Mouse (Mus musculus) heart, postnatal 0 days (tissue): ENCODE measurements around the gene Lpp. TPM values are rescaled to one million over a fixed set of nuclear protein-coding genes. Genes with fewer than 3 reads are reported as not detected.

Source experiments
- ATAC-seq: fragments of 200-750 bp; cut with Nextera tagmentation; 2 replicates; pipeline ENCODE4 v1.8.0; 2017; ENCODE audit warnings: low read depth, moderate number of reproducible peaks, moderate library complexity; ENCODE audit not compliant: insufficient read depth
- DNase-seq: peaks from one replicate; pipeline ENCODE4 v3.0.0-alpha.2; 2016; ENCODE audit warnings: low spot score
- H3K27ac ChIP-seq: fragments of 300-500 bp; sonication (generic); 2 replicates; pipeline ENCODE4 v1.5.1; 2014; ENCODE audit warnings: low read depth, mild to moderate bottlenecking
- H3K27me3 ChIP-seq: fragments of 300-500 bp; sonication (generic); 2 replicates; pipeline ENCODE4 v1.6.1; 2014; ENCODE audit warnings: low read length, mixed read lengths; ENCODE audit not compliant: control insufficient read depth, insufficient read depth
- H3K36me3 ChIP-seq: fragments of 300-500 bp; sonication (generic); replicated peaks from 2 replicates; pipeline ENCODE4 v1.6.1; 2014; ENCODE audit warnings: low read length, mixed read lengths; ENCODE audit not compliant: control insufficient read depth, insufficient read depth
- H3K4me1 ChIP-seq: fragments of 300-500 bp; sonication (generic); 2 replicates; pipeline ENCODE4 v1.6.1; 2014; ENCODE audit warnings: antibody characterized with exemption; ENCODE audit not compliant: control insufficient read depth, insufficient read depth
- H3K4me2 ChIP-seq: fragments of 300-500 bp; sonication (generic); 2 replicates; pipeline ENCODE4 v1.6.1; 2014; ENCODE audit warnings: low read depth, mild to moderate bottlenecking, low read length, moderate library complexity
- H3K4me3 ChIP-seq: fragments of 300-500 bp; sonication (generic); 2 replicates; pipeline ENCODE4 v1.5.1; 2014; ENCODE audit warnings: low read depth, low read length
- H3K9ac ChIP-seq: fragments of 300-500 bp; sonication (generic); replicated peaks from 2 replicates; pipeline ENCODE4 v1.6.1; 2014; ENCODE audit warnings: low read depth, low read length, mixed read lengths
- H3K9me3 ChIP-seq: fragments of 300-500 bp; sonication (generic); replicated peaks from 2 replicates; pipeline ENCODE4 v1.6.1; 2016; ENCODE audit warnings: low read length; ENCODE audit not compliant: control insufficient read depth
- CTCF ChIP-seq: IDR thresholded peaks from 2 replicates; pipeline ENCODE4 v1.5.1; 2016; ENCODE audit warnings: antibody characterized with exemption, control low read depth, low read depth
- EP300 ChIP-seq: IDR thresholded peaks from 2 replicates; pipeline ENCODE4 v1.6.1; 2016; ENCODE audit warnings: antibody characterized with exemption, low read depth
- WGBS: fragments of 180-500 bp; shearing (Covaris S2); extraction: QIAGEN DNeasy Blood & Tissue Kit; methylation state at CpG from one replicate; pipeline ENCODE4 v1.1.7; 2014; 5-methylcytosine and 5-hydroxymethylcytosine counted together
- polyA plus RNA-seq: library from polyadenylated mRNA; unstranded; fragments of >200 nt; fragmentation: Nextera tagmentation; extraction: Ambion mirVana; gene quantifications from 2 replicates; pipeline ENCODE4 v1.2.1, GENCODE M21; 2015
- total RNA-seq: library from RNA; depleted of rRNA; stranded (reverse); fragments of >200 nt; gene quantifications from 2 replicates; pipeline ENCODE4 v1.2.3, GENCODE M21; 2014; ENCODE audit warnings: low replicate concordance

The Lpp gene
- total and polyA plus RNA-seq, 2 experiments from 2014 or later: 32.1 to 77.4 TPM

- H3K4me1 ChIP-seq: peaks cover 18% of the 10 kb centered on the region; the same call in 1 of the 2 replicates
- H3K9ac ChIP-seq: no peak overlapping the region
- H3K4me3 ChIP-seq: no peak overlapping the region
- DNase-seq (no peak), ATAC-seq (peak; percentile 62; the same call in 1 of the 2 replicates)
- no peak overlapping the region for H3K4me2 ChIP-seq
- 0 out of 2 replicates have a peak, but pooled peaks cover 3% of the 10 kb centered on the region for H3K36me3 ChIP-seq
- WGBS: 15% methylated on average over 6 of the region's 6 CpGs
- H3K27me3 ChIP-seq: no peaks in the 10 kb centered on the region
- no peak for TF ChIP-seq CTCF
- no peak for TF ChIP-seq EP300
- H3K27ac ChIP-seq: peak overlapping the region; percentile 71
- H3K9me3 ChIP-seq: no peaks in the 10 kb centered on the region
Measured at GRCm38 (mm10) chr16:24891453-24891852, 498.1 kb downstream of the Lpp start.

GRCm38 (mm10) chr16:24895160-24895559 is 501.9 kb downstream of the Lpp start:
- no peaks in the 10 kb centered on the region for H3K36me3 ChIP-seq
- no peak overlapping the region for H3K9ac ChIP-seq
- no peak overlapping the region for H3K27ac ChIP-seq
- WGBS: 80% methylated on average over 5 of the region's 5 CpGs
- no peaks in the 10 kb centered on the region for H3K27me3 ChIP-seq
- no peak overlapping the region for H3K4me2 ChIP-seq
- H3K9me3 ChIP-seq: no peaks in the 10 kb centered on the region
- peaks cover 6% of the 10 kb centered on the region; the same call in 1 of the 2 replicates for H3K4me1 ChIP-seq
- no peak for TF ChIP-seq CTCF
- no peak for TF ChIP-seq EP300
- no peak overlapping the region for H3K4me3 ChIP-seq
- DNase-seq (no peak), ATAC-seq (no peak)

GRCm38 (mm10) chr16:24897641-24898040 is 504.3 kb downstream of the Lpp start:
- no peak overlapping the region for H3K4me2 ChIP-seq
- no peak overlapping the region for H3K4me3 ChIP-seq
- H3K27me3 ChIP-seq: no peaks in the 10 kb centered on the region
- H3K27ac ChIP-seq: no peak overlapping the region
- H3K9me3 ChIP-seq: no peaks in the 10 kb centered on the region
- ATAC-seq: no peak
- H3K9ac ChIP-seq: no peak overlapping the region
- no peak for DNase-seq
- TF ChIP-seq EP300: no peak
- TF ChIP-seq CTCF: no peak
- WGBS: 52% methylated on average over 3 of the region's 3 CpGs
- no peaks in the 10 kb centered on the region for H3K36me3 ChIP-seq
- peaks cover 9% of the 10 kb centered on the region; the same call in 1 of the 2 replicates for H3K4me1 ChIP-seq

- Histone ChIP-seq H3K4me2 (no peak overlapping the region), H3K4me3 (no peak overlapping the region), H3K9me3 (no peaks in the 10 kb centered on the region), H3K36me3 (no peaks in the 10 kb centered on the region), H3K27me3 (no peaks in the 10 kb centered on the region), H3K9ac (no peak overlapping the region), H3K27ac (no peak overlapping the region), H3K4me1 (peaks cover 14% of the 10 kb centered on the region; the same call in 1 of the 2 replicates)
- TF ChIP-seq CTCF (no peak), EP300 (no peak)
- 64% methylated on average over 2 of the region's 2 CpGs for WGBS
- no peak for ATAC-seq
- DNase-seq: no peak
Measured at GRCm38 (mm10) chr16:24900241-24900796, 507.0 kb downstream of the Lpp start.

- no peak overlapping the region for H3K4me2 ChIP-seq
- H3K36me3 ChIP-seq: no peaks in the 10 kb centered on the region
- TF ChIP-seq CTCF (no peak), EP300 (no peak)
- WGBS: 90% methylated on average over 6 of the region's 6 CpGs
- no peak overlapping the region for H3K9ac ChIP-seq
- no peak overlapping the region for H3K4me3 ChIP-seq
- no peak overlapping the region for H3K27ac ChIP-seq
- DNase-seq (no peak), ATAC-seq (no peak)
- peaks cover 14% of the 10 kb centered on the region; the same call in 1 of the 2 replicates for H3K4me1 ChIP-seq
- H3K27me3 ChIP-seq: no peaks in the 10 kb centered on the region
- H3K9me3 ChIP-seq: no peaks in the 10 kb centered on the region
Measured at GRCm38 (mm10) chr16:24901139-24901859, 508.0 kb downstream of the Lpp start.
